ENCODE assay signal across 22 mouse cellular contexts in the genomic region with DNA sequence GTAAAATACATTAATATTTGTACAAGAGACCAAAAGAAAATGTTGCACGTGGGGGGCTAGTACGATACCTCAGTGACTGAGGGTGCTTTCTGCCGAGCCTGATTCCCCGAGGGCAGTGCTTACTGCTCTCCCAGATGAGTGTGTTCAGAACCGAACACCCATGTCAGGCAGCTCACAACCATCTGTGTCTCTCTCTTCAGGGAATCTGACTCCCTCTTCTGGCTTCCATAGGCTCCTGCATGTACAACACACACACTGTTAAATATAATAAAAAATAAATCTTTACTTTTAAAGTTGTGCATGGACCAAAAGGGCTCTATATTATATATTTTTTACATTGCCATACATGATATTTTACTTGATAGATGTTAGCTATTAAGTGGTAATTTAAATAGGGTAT. TPM values are rescaled to one million over a fixed set of nuclear protein-coding genes. Genes with fewer than 3 reads are reported as not detected.
DNase-seq lines count a peak whose midpoint lies in the region; ATAC-seq and TF ChIP-seq lines count a peak whose summit lies in the region.
"Had no signal": no experiment of that assay in that cellular context is flagged by ENCODE, and none has a peak within 500 bp of the region (broad histone marks: within the 10 kb centered on the region; RNA-seq: fewer than 3 reads in every experiment).

No protein-coding gene starts in this region.

- DNase-seq in kidney, adult 2 months, result no peak
- DNase-seq in kidney, postnatal 10 days, result no peak
- DNase-seq in lung, postnatal 0 days (ENCODE audit: low spot score), result no peak
- DNase-seq in lung, postnatal 4 days, result no peak
- peak; percentile 16 for DNase-seq in NIH3T3 (ENCODE audit: low read depth)
- no peak for DNase-seq in urinary bladder, adult 2 months (ENCODE audit: low spot score)
- DNase-seq in layer of hippocampus, adult 9-11 months, result no peak
- DNase-seq: adrenal gland, adult 8-10 months; cerebellum, adult 9-10 months; heart, postnatal 4 days; kidney, adult 18-20 months; kidney, postnatal 36 days; lung, adult 2 months; lung, postnatal 36 days; right cerebral cortex, adult 18-20 months; thymus, postnatal 4 days had no signal

- no peak overlapping the region for H3K4me3 ChIP-seq in kidney, adult 2 months (ENCODE audit: insufficient read depth, low read depth, low read length)
- H3K4me3 ChIP-seq in lung, postnatal 0 days (ENCODE audit: low read depth, low read length), result no peak overlapping the region
- H3K4me3 ChIP-seq: embryonic facial prominence, embryonic 10.5 days; heart, embryonic 15.5 days; limb, embryonic 13.5 days; midbrain, embryonic 10.5 days; neural tube, embryonic 13.5 days had no signal

- TF ChIP-seq CTCF in kidney, adult 2 months (conservative IDR thresholded peaks at IDR 0.05; ENCODE audit: insufficient read depth, insufficient read length, low read depth, low read length), result 0 out of 2 replicates have a peak, but pooled peaks have one; percentile 15
- peak; percentile 35 for TF ChIP-seq CTCF in lung, postnatal 0 days (IDR thresholded peaks at IDR 0.05)

- 90% methylated on average over 5 of the region's 5 CpGs for WGBS in kidney, adult 2 months
- WGBS in lung, postnatal 0 days, result 87% methylated on average over 5 of the region's 5 CpGs

- no peak overlapping the region for H3K27ac ChIP-seq in kidney, adult 2 months (ENCODE audit: insufficient read depth, low read depth, low read length)
- no peak overlapping the region for H3K27ac ChIP-seq in lung, postnatal 0 days (ENCODE audit: low read length)
- H3K27ac ChIP-seq: embryonic facial prominence, embryonic 10.5 days; heart, embryonic 15.5 days; hindbrain, postnatal 0 days; limb, embryonic 13.5 days; midbrain, embryonic 10.5 days; neural tube, embryonic 13.5 days had no signal

- H3K4me1 ChIP-seq in kidney, adult 2 months (ENCODE audit: control insufficient read depth, insufficient read depth, low read length), result no peaks in the 10 kb centered on the region; the same call in 1 of the 2 replicates
- H3K4me1 ChIP-seq in lung, postnatal 0 days (ENCODE audit: insufficient read depth, low read depth, low read length), result no peaks in the 10 kb centered on the region
- H3K4me1 ChIP-seq: embryonic facial prominence, embryonic 10.5 days; limb, embryonic 13.5 days; midbrain, embryonic 10.5 days had no signal

- H3K4me2 ChIP-seq in lung, postnatal 0 days (replicated peaks; ENCODE audit: low read depth, low read length), result no peak overlapping the region
- H3K4me2 ChIP-seq: heart, embryonic 15.5 days; limb, embryonic 13.5 days; neural tube, embryonic 13.5 days had no signal

- TF ChIP-seq POLR2A in kidney, adult 2 months (IDR thresholded peaks at IDR 0.05; ENCODE audit: low read depth, low read length), result no peak

- H3K9ac ChIP-seq in lung, postnatal 0 days (replicated peaks; ENCODE audit: low read depth), result no peak overlapping the region
- H3K9ac ChIP-seq: heart, embryonic 15.5 days; limb, embryonic 13.5 days; neural tube, embryonic 13.5 days had no signal

- ATAC-seq in lung, postnatal 0 days, result no peak
- ATAC-seq: hindbrain, postnatal 0 days had no signal

- H3K27me3 ChIP-seq in kidney, adult 2 months (replicated peaks; ENCODE audit: control insufficient read depth, insufficient read depth, low read length), result no peaks in the 10 kb centered on the region
- no peaks in the 10 kb centered on the region for H3K27me3 ChIP-seq in lung, postnatal 0 days (replicated peaks; ENCODE audit: insufficient read depth, low read length)
- H3K27me3 ChIP-seq: heart, embryonic 15.5 days; limb, embryonic 13.5 days; neural tube, embryonic 13.5 days had no signal

- no peaks in the 10 kb centered on the region; the same call in 1 of the 2 replicates for H3K36me3 ChIP-seq in kidney, adult 2 months (ENCODE audit: control insufficient read depth, insufficient read depth, low read length)
- H3K36me3 ChIP-seq in lung, postnatal 0 days (ENCODE audit: insufficient read depth, low read length), result 0 out of 2 replicates have a peak, but pooled peaks cover 5% of the 10 kb centered on the region

- TF ChIP-seq EP300 in lung, postnatal 0 days (IDR thresholded peaks at IDR 0.05), result no peak

- no peaks in the 10 kb centered on the region for H3K9me3 ChIP-seq in lung, postnatal 0 days (ENCODE audit: low read length)
- H3K9me3 ChIP-seq: embryonic facial prominence, embryonic 10.5 days; heart, embryonic 15.5 days; limb, embryonic 13.5 days; midbrain, embryonic 10.5 days; neural tube, embryonic 13.5 days had no signal

RNA-seq across cellular contexts. Expression of a gene that starts 10.8 kb away (rescaled TPM):
- polyA plus RNA-seq in kidney, adult 2 months (2012; rRNA removed), result 22.1 and 23.2 TPM in 2 replicates
- 82.6 and 91.3 TPM in 2 replicates for polyA plus RNA-seq in lung, postnatal 0 days (2015; fragmentation: Nextera tagmentation; extraction: Ambion mirVana)
- polyA plus RNA-seq in urinary bladder, adult 2 months (2012; rRNA removed), result 25.3 and 28.5 TPM in 2 replicates

RNA-seq across cellular contexts. Expression of a gene that starts 40.8 kb away (rescaled TPM):
- 4.8 and 5.3 TPM in 2 replicates for polyA plus RNA-seq in kidney, adult 2 months (2012; rRNA removed)
- 24.6 and 24.8 TPM in 2 replicates for polyA plus RNA-seq in lung, postnatal 0 days (2015; fragmentation: Nextera tagmentation; extraction: Ambion mirVana)
- 34.1 and 34.5 TPM in 2 replicates for polyA plus RNA-seq in urinary bladder, adult 2 months (2012; rRNA removed)

RNA-seq across cellular contexts. Expression of a gene that starts 43.6 kb away (rescaled TPM):
- 4.4 and 6.1 TPM in 2 replicates for polyA plus RNA-seq in kidney, adult 2 months (2012; rRNA removed)
- 29.0 and 31.5 TPM in 2 replicates for polyA plus RNA-seq in lung, postnatal 0 days (2015; fragmentation: Nextera tagmentation; extraction: Ambion mirVana)
- polyA plus RNA-seq in urinary bladder, adult 2 months (2012; rRNA removed), result 28.0 and 30.1 TPM in 2 replicates

RNA-seq across cellular contexts. Expression of a gene that starts 50.3 kb away (rescaled TPM):
- 13.1 and 13.5 TPM in 2 replicates for polyA plus RNA-seq in kidney, adult 2 months (2012; rRNA removed)
- polyA plus RNA-seq in lung, postnatal 0 days (2015; fragmentation: Nextera tagmentation; extraction: Ambion mirVana), result 35.5 and 35.8 TPM in 2 replicates
- polyA plus RNA-seq in urinary bladder, adult 2 months (2012; rRNA removed), result 15.1 and 15.8 TPM in 2 replicates

RNA-seq across cellular contexts. Expression of a gene that starts 50.3 kb away (rescaled TPM):
- 6.9 and 8.3 TPM in 2 replicates for polyA plus RNA-seq in kidney, adult 2 months (2012; rRNA removed)
- polyA plus RNA-seq in lung, postnatal 0 days (2015; fragmentation: Nextera tagmentation; extraction: Ambion mirVana), result 6.0 and 6.6 TPM in 2 replicates
- polyA plus RNA-seq in urinary bladder, adult 2 months (2012; rRNA removed), result 9.1 and 9.5 TPM in 2 replicates
